Mouse (Mus musculus) gastrocnemius, adult 2 months (tissue): ENCODE measurements at regions not wholly inside any gene's neighbourhood (a gene's known extent, or its start where the extent isn't known, plus 50 kb on each side); places are given as distances from the start of the nearest gene placed in this dataset.

ENCODE experiments used
- DNase-seq: peaks from one replicate; pipeline ENCODE4 v3.0.0; 2022
- H3K27ac ChIP-seq: fragments of 200-600 bp; 2 replicates; pipeline ENCODE4 v1.8.1; 2022; ENCODE audit warnings: mild to moderate bottlenecking
- H3K4me3 ChIP-seq: fragments of 200-600 bp; 2 replicates; pipeline ENCODE4 v1.8.1; 2022; ENCODE audit warnings: mild to moderate bottlenecking, moderate library complexity
- CTCF ChIP-seq: fragments of 200-600 bp; IDR thresholded peaks from 2 replicates; pipeline ENCODE4 v1.8.1; 2022; ENCODE audit warnings: antibody characterized with exemption, mild to moderate bottlenecking, moderate library complexity
- intact Hi-C: fragments of 180-260 bp; cut with DNase I; formaldehyde crosslinking; loops from one replicate; pipeline ENCODE4 v1.15.1; 2025

GRCm38 (mm10) chr4:26402213-26402612 is 55.5 kb upstream of the Manea start:
- intact Hi-C loops: no loop called here
- no peak for TF ChIP-seq CTCF
- no peak for DNase-seq
- no peak overlapping the region for H3K27ac ChIP-seq
- H3K4me3 ChIP-seq: no peak overlapping the region
